Mouse (Mus musculus) bone marrow macrophage, adult 2 months (primary cell): ENCODE data around the gene Golph3l. TPM values are rescaled to one million over a fixed set of nuclear protein-coding genes. Genes with fewer than 3 reads are reported as not detected.

Experiments
- H3K27ac ChIP-seq: 2 replicates; pipeline ENCODE4 v1.5.1; 2012; ENCODE audit warnings: low read depth, low read length; ENCODE audit not compliant: insufficient read depth
- H3K4me1 ChIP-seq: 2 replicates; pipeline ENCODE4 v1.6.1; 2012; ENCODE audit warnings: low read length; ENCODE audit not compliant: control insufficient read depth, insufficient read depth
- H3K4me3 ChIP-seq: 2 replicates; pipeline ENCODE4 v1.5.1; 2012; ENCODE audit warnings: mild to moderate bottlenecking, low read length, moderate library complexity; ENCODE audit not compliant: insufficient read depth
- CTCF ChIP-seq: IDR thresholded peaks from 2 replicates; pipeline ENCODE4 v1.5.1; 2012; ENCODE audit warnings: low read depth, mild to moderate bottlenecking, low read length, moderate library complexity
- POLR2A ChIP-seq: IDR thresholded peaks from 2 replicates; pipeline ENCODE4 v1.6.1; 2012; ENCODE audit warnings: mild to moderate bottlenecking, low read depth, low read length, borderline replicate concordance
- polyA plus RNA-seq: library from polyadenylated mRNA; stranded (reverse); fragments of >200 nt; gene quantifications from 2 replicates; pipeline ENCODE4 v1.2.4, GENCODE M21; 2012; ENCODE audit not compliant: missing spikeins, insufficient read depth, insufficient read length

Gene Golph3l
- polyA plus RNA-seq, 1 experiment: 75.3 TPM

DNA sequence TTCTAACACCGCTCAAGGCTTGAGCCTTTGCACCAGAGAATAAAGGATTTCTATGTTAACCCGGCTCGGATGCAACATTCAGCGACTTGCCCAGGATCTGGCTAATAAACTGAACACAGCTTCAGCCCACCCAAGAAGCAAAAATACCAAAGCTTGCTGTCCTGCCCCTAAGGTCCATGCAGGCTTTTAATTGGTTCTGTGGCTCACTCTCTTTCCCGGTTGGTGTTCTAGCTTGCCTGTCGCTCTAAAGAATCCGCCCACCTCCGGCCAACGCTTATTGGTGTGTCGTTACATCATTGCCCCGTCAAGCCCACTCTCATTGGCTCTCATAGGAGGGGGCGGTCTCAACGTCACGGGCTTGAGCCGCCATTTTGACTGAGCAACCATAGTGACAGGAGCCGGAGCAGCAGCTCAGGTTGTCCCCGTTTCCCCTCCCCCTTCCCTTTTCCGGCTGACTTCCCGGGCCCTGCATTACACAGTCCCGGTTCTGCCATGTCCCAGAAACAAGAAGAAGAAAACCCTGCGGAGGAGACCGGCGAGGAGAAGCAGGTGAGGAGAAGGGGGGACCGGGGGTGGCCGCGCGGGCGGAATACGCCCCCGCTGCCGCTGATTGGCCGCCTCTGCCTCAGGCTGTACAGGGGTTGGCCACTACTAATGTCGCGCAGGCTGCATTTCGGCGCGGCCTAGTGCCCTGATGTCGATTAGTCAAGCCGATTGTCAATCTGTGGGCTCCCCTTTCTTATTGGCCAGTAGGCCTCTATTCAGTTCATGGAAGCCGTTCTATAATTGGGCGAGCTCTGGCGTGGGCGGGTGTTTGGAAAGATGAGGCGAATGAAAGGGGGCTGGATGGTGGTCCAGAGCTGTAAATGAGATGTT, 36.1 kb downstream of the Golph3l start, which contains the start of gene Ensa:
Ensa (plus strand) TSS at position 366 of the 876 bp plus-strand sequence.
- Histone ChIP-seq H3K27ac (peak within 1 kb of the TSS; percentile 78), H3K4me3 (peak within 1 kb of the TSS; percentile 72), H3K4me1 (peaks cover 30% of the 10 kb centered on the region)
- no peak for TF ChIP-seq POLR2A
- TF ChIP-seq CTCF: no peak

DNA sequence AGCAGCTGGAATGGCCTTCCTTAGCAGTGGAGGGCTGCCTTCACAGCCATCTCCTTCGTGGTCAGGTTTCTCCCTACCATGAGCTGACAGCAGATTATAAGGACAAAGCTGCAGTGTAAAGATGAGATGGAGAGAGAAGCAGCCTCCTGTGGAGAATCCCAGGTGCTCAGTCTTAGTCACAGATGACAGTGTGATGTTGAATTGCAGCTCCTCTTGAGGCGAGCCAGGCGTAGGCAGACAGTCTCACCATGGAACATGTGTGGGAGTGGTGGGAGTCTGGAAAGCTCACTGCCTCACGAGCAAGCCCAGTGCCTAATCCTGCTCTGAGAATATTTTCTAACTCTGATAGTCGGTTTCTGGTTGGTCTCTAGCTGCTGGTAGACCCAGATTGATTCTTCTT, 39.0 kb downstream of the Golph3l start:
- H3K4me1 ChIP-seq: peaks cover 54% of the 10 kb centered on the region
- TF ChIP-seq POLR2A (no peak), CTCF (no peak)
- H3K4me3 ChIP-seq: no peak overlapping the region
- no peak overlapping the region for H3K27ac ChIP-seq

DNA sequence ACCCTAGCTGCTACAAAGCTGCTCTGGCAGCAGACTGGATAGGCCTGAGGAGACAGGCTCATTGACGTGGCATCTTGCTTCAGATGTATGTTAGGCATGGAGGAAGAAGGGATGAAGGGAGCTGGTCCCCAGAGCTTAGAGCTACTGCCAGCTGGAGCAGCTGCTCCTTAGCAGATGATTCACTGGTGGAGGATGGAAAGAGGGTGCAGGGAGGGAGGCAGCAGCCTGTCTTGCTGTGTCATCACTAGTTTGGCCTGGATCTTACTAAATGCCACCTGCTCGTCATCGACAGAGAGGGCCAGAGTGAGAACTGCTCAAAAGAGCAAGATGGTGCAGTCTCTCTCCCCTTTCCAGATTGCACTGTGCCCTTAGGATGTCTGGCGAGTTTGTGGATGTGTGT, 41.0 kb downstream of the Golph3l start:
- H3K4me3 ChIP-seq: no peak overlapping the region
- H3K27ac ChIP-seq: peak overlapping the region; percentile 30
- H3K4me1 ChIP-seq: peaks cover 69% of the 10 kb centered on the region
- TF ChIP-seq CTCF (no peak), POLR2A (no peak)

DNA sequence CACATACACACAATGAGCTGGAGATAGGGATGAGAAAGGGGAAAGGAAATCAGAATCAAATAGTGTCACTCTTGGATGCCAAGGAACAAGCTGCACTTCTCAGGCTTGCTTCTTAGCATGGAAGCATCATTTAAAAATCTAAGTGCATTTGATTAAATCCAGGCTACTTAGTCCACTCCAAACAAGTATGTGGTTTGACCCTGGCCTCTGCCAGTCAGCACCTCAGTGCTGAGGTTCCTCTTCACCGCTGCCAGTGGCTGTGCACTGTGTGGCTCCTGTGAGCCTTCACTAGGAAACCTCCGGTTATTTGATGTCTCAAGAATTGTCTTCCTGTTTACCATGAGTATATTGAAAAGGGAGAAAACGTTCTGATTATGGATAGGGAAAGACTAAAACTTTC, 42.1 kb downstream of the Golph3l start:
- Histone ChIP-seq H3K4me3 (no peak overlapping the region), H3K27ac (peak overlapping the region; percentile 61), H3K4me1 (peaks cover 77% of the 10 kb centered on the region)
- TF ChIP-seq CTCF (no peak), POLR2A (no peak)

DNA sequence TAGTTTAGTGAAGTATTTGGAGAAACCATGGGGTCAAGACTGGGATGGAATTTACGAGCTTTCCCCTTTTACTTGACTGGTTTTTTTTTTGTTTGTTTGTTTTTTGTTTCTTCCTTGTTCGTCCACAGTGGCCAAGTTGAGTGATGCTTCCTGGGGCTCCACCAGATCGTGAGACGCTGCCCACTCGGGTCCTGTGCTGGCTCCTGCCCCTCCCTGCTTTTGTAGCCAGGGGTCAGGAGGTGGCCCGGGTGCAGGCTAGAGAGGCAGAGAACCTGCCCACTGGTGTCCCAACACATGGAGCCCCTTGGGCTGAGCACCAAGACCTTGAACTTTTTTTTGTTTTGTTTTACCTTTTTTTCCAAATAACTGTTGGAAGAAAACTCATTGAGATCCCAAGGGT, 42.6 kb downstream of the Golph3l start:
- Histone ChIP-seq H3K4me3 (no peak overlapping the region), H3K4me1 (peaks cover 78% of the 10 kb centered on the region), H3K27ac (peak overlapping the region; percentile 97)
- TF ChIP-seq POLR2A (no peak), CTCF (no peak)

DNA sequence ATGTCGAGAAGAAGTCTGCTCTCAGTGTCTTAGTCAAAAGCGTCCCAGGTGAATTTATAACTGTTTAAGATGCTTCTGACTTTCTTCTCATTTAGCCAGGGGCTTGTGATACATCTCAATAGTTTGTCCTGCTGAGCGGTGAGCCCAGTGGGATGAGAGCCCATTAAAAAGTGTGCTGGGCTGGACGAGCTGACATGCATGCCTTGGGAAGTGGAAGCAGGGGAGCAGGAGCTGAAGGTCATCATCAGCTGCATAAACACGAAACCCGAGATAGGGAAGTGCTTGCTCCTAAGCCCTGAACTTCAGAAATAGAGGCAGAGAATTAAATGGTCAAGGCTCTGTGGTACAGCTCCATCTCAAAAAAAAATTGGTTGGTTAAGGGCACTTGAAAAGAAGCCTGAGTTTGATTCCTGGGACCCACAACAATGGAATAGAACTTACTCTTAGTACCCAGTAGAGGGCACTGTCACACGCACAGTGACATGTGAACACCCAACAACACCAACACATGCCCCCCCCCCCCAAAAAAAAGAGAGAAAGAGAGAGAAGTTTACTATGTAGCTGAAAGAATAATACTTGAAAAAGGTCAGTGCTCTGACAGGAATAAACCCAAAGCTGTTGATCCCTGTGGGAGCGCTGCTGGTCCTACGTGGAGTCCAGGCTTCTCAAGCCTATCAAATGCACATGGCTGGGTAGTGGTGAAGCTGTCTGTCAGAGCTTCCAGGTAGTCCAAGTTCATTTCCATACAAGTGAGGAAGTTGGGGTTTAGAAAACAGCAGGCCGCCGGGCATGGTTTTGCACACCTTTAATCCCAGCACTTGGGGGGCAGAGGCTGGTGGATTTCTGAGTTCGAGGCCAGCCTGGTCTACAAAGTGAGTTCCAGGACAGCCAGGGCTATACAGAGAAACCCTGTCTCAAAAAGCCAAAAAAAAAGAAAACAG, 44.2 kb downstream of the Golph3l start:
- no peak overlapping the region for H3K4me3 ChIP-seq
- peak overlapping the region; percentile 97 for H3K27ac ChIP-seq
- H3K4me1 ChIP-seq: peaks cover 86% of the 10 kb centered on the region
- TF ChIP-seq CTCF: 0 out of 2 replicates have a peak, but pooled peaks have one; percentile 14
- no peak for TF ChIP-seq POLR2A

DNA sequence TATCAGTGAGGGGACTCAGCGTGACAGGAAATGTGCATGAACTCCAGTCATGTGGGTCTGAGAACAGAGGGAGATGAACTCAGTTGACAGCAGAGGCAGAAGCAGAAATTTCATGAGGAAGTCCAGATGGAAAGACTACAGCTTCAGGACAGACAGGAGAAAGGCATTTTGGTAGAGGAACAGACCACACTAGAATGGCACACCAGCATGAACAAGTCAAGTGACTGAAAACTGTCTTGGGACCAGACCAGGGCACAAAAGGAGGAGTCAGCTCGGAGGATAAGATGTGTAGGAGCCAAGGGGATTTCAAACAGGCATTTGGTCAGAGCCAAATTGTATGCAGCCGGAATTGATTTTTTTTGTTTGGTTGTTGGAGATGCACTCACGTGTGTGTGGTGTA, 46.9 kb downstream of the Golph3l start:
- H3K4me3 ChIP-seq: no peak overlapping the region
- TF ChIP-seq POLR2A (no peak), CTCF (no peak)
- peaks cover 68% of the 10 kb centered on the region for H3K4me1 ChIP-seq
- peak overlapping the region; percentile 97 for H3K27ac ChIP-seq

DNA sequence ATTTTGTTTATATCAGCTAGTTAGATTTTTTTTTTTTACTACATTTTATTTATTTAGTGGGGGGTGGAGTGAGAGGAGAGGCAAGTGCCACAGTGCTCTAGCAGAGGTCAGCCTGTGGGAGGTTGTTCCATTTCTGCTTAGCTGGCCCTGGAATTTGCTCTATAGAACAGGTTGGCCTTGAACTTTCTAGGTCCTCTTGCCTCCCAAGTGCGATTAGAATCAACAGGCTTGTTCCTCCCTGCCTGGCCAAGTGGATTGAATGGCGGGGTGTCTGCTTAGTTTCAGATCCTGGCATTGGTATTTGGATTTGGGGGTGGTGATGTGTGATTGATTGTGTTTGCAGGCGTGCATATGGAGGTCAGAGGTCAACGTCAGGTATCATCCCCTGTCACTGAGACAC, 47.3 kb downstream of the Golph3l start:
- Histone ChIP-seq H3K27ac (peak overlapping the region; percentile 97), H3K4me1 (peaks cover 64% of the 10 kb centered on the region), H3K4me3 (no peak overlapping the region)
- TF ChIP-seq POLR2A (no peak), CTCF (no peak)

DNA sequence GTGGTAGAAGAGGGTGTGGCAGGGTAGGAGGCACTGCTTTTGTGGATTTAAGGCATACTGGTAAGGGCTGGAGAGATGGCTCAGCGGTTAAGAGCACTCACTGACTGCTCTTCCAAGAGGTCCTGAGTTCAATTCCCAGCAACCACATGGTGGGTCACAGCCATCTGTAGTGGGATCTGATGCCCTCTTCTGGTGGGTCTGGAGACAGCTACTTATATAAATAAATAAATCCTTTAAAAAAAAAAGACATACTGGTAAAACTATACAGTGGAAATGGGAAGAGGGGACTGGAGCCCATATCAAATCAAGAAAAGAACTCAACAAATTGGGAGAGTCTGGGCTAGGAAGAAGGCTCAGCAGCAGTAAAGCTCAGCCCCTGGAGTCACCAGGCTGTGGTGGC, 51.0 kb downstream of the Golph3l start:
- peaks cover 60% of the 10 kb centered on the region for H3K4me1 ChIP-seq
- H3K4me3 ChIP-seq: no peak overlapping the region
- no peak for TF ChIP-seq POLR2A
- no peak for TF ChIP-seq CTCF
- no peak overlapping the region for H3K27ac ChIP-seq

DNA sequence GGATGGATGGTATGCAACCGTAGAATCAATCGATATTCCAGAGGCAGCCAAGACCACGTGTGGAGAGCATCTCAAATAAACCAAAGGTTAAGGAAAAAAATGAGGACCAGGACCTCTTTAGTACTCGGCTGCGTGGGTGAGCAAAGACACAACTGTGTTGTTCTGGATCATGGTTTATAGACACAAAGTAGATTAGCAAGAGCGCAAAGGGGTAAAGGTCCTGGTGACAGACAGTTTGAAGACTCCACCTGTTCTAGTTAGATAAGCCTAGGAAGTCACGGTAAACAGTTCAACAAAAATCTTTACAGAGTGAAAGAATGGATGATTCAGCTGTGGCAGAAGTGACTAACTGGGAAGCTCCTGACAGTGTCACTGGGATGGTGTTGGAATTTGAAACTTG, 54.4 kb downstream of the Golph3l start:
- Histone ChIP-seq H3K4me3 (no peak overlapping the region), H3K27ac (peak overlapping the region; percentile 98), H3K4me1 (peaks cover 46% of the 10 kb centered on the region)
- no peak for TF ChIP-seq CTCF
